Mouse (Mus musculus) limb, embryonic 15.5 days (tissue): ENCODE measurements around the gene Krt27. TPM values are rescaled to one million over a fixed set of nuclear protein-coding genes. Genes with fewer than 3 reads are reported as not detected.

Experiments
- ATAC-seq: fragments of 200-750 bp; cut with Nextera tagmentation; 2 replicates; pipeline ENCODE4 v1.8.0; 2017; ENCODE audit warnings: low read depth, moderate TSS enrichment; ENCODE audit not compliant: insufficient number of reproducible peaks, low FRiP score, low TSS enrichment
- H3K27ac ChIP-seq: fragments of 300-500 bp; sonication (generic); 2 replicates; pipeline ENCODE4 v1.5.1; 2015; ENCODE audit warnings: moderate library complexity, mild to moderate bottlenecking, inconsistent platforms
- H3K27me3 ChIP-seq: fragments of 300-500 bp; sonication (generic); 2 replicates; pipeline ENCODE4 v1.6.1; 2015; ENCODE audit warnings: inconsistent platforms
- H3K36me3 ChIP-seq: fragments of 300-500 bp; sonication (generic); 2 replicates; pipeline ENCODE4 v1.6.1; 2015; ENCODE audit warnings: inconsistent platforms
- H3K4me1 ChIP-seq: fragments of 300-500 bp; sonication (generic); 2 replicates; pipeline ENCODE4 v1.6.1; 2015; ENCODE audit warnings: inconsistent platforms
- H3K4me2 ChIP-seq: fragments of 300-500 bp; sonication (generic); 2 replicates; pipeline ENCODE4 v1.6.1; 2015; ENCODE audit warnings: mild to moderate bottlenecking, inconsistent platforms
- H3K4me3 ChIP-seq: fragments of 300-500 bp; sonication (generic); 2 replicates; pipeline ENCODE4 v1.5.1; 2015; ENCODE audit warnings: mild to moderate bottlenecking, inconsistent platforms
- H3K9ac ChIP-seq: fragments of 300-500 bp; sonication (generic); 2 replicates; pipeline ENCODE4 v1.6.1; 2015; ENCODE audit warnings: inconsistent platforms
- H3K9me3 ChIP-seq: fragments of 300-500 bp; sonication (generic); 2 replicates; pipeline ENCODE4 v1.6.1; 2016; ENCODE audit warnings: inconsistent platforms
- WGBS: fragments of 180-500 bp; shearing (Covaris S2); methylation state at CpG from one replicate; pipeline ENCODE4 v1.1.7; 2015; 5-methylcytosine and 5-hydroxymethylcytosine counted together
- polyA plus RNA-seq: library from polyadenylated mRNA; unstranded; fragments of >200 nt; fragmentation: Nextera tagmentation; extraction: Ambion mirVana; gene quantifications from 2 replicates; pipeline ENCODE4 v1.2.1, GENCODE M21; 2015

Gene Krt27
- polyA plus RNA-seq, 1 experiment from 2014 or later = not detected

DNA sequence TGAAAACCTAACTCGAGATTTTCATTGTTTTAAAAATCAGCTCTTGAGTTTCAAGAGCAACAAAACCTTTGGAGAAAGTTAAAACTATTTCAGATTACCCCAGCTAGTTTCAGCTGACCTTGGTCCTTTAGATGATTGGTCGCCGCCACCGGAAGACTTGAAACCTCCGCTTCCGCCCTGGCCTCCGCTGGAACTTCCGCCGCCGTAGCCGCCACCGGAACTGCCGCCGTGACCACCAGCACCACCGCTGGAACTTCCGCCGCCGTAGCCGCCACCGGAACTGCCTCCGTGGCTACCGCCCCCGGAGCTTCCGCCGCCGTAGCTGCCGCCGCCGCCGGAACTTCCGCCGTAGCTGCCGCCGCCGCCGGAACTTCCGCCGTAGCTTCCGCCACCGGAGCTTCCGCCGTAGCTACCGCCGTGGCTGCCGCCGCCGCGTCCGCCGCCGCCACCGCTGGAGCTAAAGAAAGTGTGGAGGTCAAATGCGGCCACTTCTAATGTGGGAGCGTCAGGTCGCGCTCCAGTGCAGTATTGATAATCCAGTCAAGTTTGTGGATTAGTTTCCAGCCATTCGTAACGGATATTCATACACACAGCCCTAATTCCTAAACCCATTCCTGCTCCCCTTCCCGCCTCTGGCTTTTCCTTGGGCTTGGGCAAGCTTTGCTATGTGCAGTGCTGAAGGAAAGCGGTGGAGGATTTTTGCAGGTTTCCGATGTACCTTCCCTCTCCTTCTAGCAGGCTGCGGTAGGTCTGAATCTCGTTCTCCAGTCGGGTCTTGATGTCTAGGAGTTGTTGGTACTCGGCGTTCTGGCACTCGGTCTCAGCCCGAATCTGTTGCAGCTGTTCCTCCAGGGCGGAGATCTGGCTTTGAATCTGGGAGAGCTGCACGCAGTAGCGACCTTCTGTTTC, 35.2 kb upstream of the Krt27 start:
- Histone ChIP-seq H3K4me1 (peaks cover 10% of the 10 kb centered on the region; the same call in 1 of the 2 replicates), H3K4me2 (peak overlapping the region; percentile 58), H3K9me3 (no peaks in the 10 kb centered on the region), H3K9ac (peak overlapping the region; percentile 52), H3K27ac (peak overlapping the region; percentile 98), H3K36me3 (no peaks in the 10 kb centered on the region), H3K27me3 (0 out of 2 replicates have a peak, but pooled peaks cover 7% of the 10 kb centered on the region), H3K4me3 (peak overlapping the region; percentile 58)
- 1% methylated on average over 71 of the region's 71 CpGs for WGBS
- ATAC-seq = peak; percentile 53; the same call in 1 of the 2 replicates

- no peak overlapping the region for H3K4me2 ChIP-seq
- no peak overlapping the region for H3K4me3 ChIP-seq
- H3K9me3 ChIP-seq = no peaks in the 10 kb centered on the region
- ATAC-seq = no peak
- H3K4me1 ChIP-seq = no peaks in the 10 kb centered on the region
- H3K27me3 ChIP-seq = 0 out of 2 replicates have a peak, but pooled peaks cover 7% of the 10 kb centered on the region
- H3K9ac ChIP-seq = no peak overlapping the region
- H3K36me3 ChIP-seq = no peaks in the 10 kb centered on the region
- no peak overlapping the region for H3K27ac ChIP-seq
- WGBS = 16% methylated on average over 5 of the region's 5 CpGs
Observed at GRCm38 (mm10) chr11:99379568-99379967, 28.7 kb upstream of the Krt27 start.

- Histone ChIP-seq H3K27ac (no peak within 1 kb of the TSS), H3K4me2 (no peak within 1 kb of the TSS), H3K4me3 (no peak within 1 kb of the TSS), H3K9ac (no peak within 1 kb of the TSS), H3K27me3 (no peaks in the 10 kb centered on the region), H3K36me3 (no peaks in the 10 kb centered on the region), H3K4me1 (no peaks in the 10 kb centered on the region), H3K9me3 (no peaks in the 10 kb centered on the region)
- WGBS = 80% methylated on average over 13 of the region's 13 CpGs
- ATAC-seq = no peak
Observed at GRCm38 (mm10) chr11:99374803-99375202, 23.9 kb upstream of the Krt27 start, which contains the start of gene Krt28. Gene Krt28, minus strand, starts transcription at chr11:99374903.

- no peaks in the 10 kb centered on the region for H3K36me3 ChIP-seq
- no peak for ATAC-seq
- WGBS = 86% methylated on average over 8 of the region's 8 CpGs
Observed at GRCm38 (mm10) chr11:99369853-99370451, 19.0 kb upstream of the Krt27 start.

GRCm38 (mm10) chr11:99369229-99369628, 18.3 kb upstream of the Krt27 start:
- no peak for ATAC-seq
- 8% methylated on average over 3 of the region's 3 CpGs for WGBS

More at GRCm38 (mm10) chr11:99369853-99370451, 19.0 kb upstream of the Krt27 start:
- no peak overlapping the region for H3K9ac ChIP-seq
- H3K4me2 ChIP-seq = no peak overlapping the region
- no peaks in the 10 kb centered on the region for H3K9me3 ChIP-seq
- no peak overlapping the region for H3K27ac ChIP-seq
- H3K27me3 ChIP-seq = no peaks in the 10 kb centered on the region
- no peaks in the 10 kb centered on the region for H3K4me1 ChIP-seq
- H3K4me3 ChIP-seq = no peak overlapping the region

DNA sequence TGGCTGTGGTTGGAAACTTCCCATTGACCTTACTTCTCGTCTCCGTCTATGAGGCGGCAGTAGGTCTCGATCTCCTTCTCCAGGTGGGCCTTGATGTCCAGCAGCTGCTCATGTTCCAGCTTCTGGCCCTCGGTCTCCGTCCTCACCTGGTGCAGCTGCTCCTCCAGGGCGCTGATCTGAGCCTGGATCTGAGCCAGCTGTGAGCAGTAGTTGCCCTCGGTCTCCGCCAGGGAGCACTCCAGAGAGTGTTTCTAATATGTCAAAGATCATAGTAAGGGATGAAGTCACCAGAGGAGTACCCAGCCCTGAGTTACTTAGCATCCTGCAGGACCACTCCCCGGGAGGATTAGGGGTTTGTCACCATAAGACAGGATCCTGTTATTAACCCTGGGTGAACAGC, 15.9 kb upstream of the Krt27 start:
- Histone ChIP-seq H3K4me1 (no peaks in the 10 kb centered on the region), H3K36me3 (no peaks in the 10 kb centered on the region), H3K9ac (no peak overlapping the region), H3K4me3 (no peak overlapping the region), H3K27ac (no peak overlapping the region), H3K27me3 (no peaks in the 10 kb centered on the region), H3K9me3 (no peaks in the 10 kb centered on the region), H3K4me2 (no peak overlapping the region)
- ATAC-seq = no peak
- 38% methylated on average over 10 of the region's 10 CpGs for WGBS

More at GRCm38 (mm10) chr11:99369229-99369628, 18.3 kb upstream of the Krt27 start:
- Histone ChIP-seq H3K4me2 (no peak overlapping the region), H3K4me3 (no peak overlapping the region), H3K36me3 (no peaks in the 10 kb centered on the region), H3K4me1 (no peaks in the 10 kb centered on the region), H3K27ac (no peak overlapping the region), H3K9ac (no peak overlapping the region), H3K27me3 (no peaks in the 10 kb centered on the region), H3K9me3 (no peaks in the 10 kb centered on the region)

DNA sequence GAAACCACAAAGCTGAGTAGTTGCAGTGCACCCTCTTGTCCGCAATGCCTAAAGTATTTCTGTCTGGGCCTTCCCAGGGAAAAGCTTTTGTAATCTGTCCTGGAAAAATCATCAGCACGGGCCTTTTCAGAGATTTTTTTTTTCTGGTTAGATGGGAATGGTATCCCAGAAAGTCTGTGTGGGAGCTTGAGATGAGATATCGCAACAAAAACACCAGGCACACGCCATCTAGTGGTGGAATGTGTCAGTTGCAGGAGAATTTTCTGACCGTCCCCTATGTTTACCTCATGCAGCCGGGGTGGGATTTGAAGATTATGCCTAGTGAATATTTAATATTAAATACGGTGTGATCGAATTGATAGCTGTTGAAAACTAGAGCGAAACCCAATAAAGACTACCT, 13.5 kb upstream of the Krt27 start:
- Histone ChIP-seq H3K4me3 (no peak overlapping the region), H3K9ac (no peak overlapping the region), H3K27ac (no peak overlapping the region), H3K4me2 (no peak overlapping the region), H3K4me1 (no peaks in the 10 kb centered on the region), H3K9me3 (no peaks in the 10 kb centered on the region), H3K27me3 (no peaks in the 10 kb centered on the region), H3K36me3 (no peaks in the 10 kb centered on the region)
- no peak for ATAC-seq
- 24% methylated on average over 9 of the region's 9 CpGs for WGBS

- 74% methylated on average over 8 of the region's 8 CpGs for WGBS
- Histone ChIP-seq H3K4me1 (no peaks in the 10 kb centered on the region), H3K9me3 (no peaks in the 10 kb centered on the region), H3K9ac (no peak overlapping the region), H3K27ac (no peak overlapping the region), H3K4me2 (no peak overlapping the region), H3K4me3 (no peak overlapping the region), H3K36me3 (no peaks in the 10 kb centered on the region), H3K27me3 (no peaks in the 10 kb centered on the region)
- no peak for ATAC-seq
Observed at GRCm38 (mm10) chr11:99361423-99361822, 10.5 kb upstream of the Krt27 start.

GRCm38 (mm10) chr11:99339299-99339847, 11.5 kb downstream of the Krt27 start:
- no peak for ATAC-seq
- H3K4me2 ChIP-seq = no peak overlapping the region
- no peak overlapping the region for H3K4me3 ChIP-seq
- no peak overlapping the region for H3K9ac ChIP-seq
- H3K36me3 ChIP-seq = no peaks in the 10 kb centered on the region
- H3K27me3 ChIP-seq = no peaks in the 10 kb centered on the region
- H3K27ac ChIP-seq = no peak overlapping the region
- H3K9me3 ChIP-seq = no peaks in the 10 kb centered on the region
- no peaks in the 10 kb centered on the region for H3K4me1 ChIP-seq
- 85% methylated on average over 11 of the region's 11 CpGs for WGBS

GRCm38 (mm10) chr11:99337866-99338265, 13.0 kb downstream of the Krt27 start, which contains the start of gene Krt26:
Gene Krt26, minus strand, starts transcription at chr11:99337966.
- H3K9ac ChIP-seq = no peak within 1 kb of the TSS
- no peaks in the 10 kb centered on the region for H3K4me1 ChIP-seq
- H3K4me3 ChIP-seq = no peak within 1 kb of the TSS
- H3K4me2 ChIP-seq = no peak within 1 kb of the TSS
- no peaks in the 10 kb centered on the region for H3K27me3 ChIP-seq
- ATAC-seq = no peak
- H3K9me3 ChIP-seq = no peaks in the 10 kb centered on the region
- no peaks in the 10 kb centered on the region for H3K36me3 ChIP-seq
- no peak within 1 kb of the TSS for H3K27ac ChIP-seq
- 79% methylated on average over 11 of the region's 11 CpGs for WGBS

GRCm38 (mm10) chr11:99333426-99333825, 17.5 kb downstream of the Krt27 start:
- Histone ChIP-seq H3K27ac (no peak overlapping the region), H3K4me2 (no peak overlapping the region), H3K4me1 (no peaks in the 10 kb centered on the region), H3K36me3 (no peaks in the 10 kb centered on the region), H3K9ac (no peak overlapping the region), H3K4me3 (no peak overlapping the region), H3K27me3 (no peaks in the 10 kb centered on the region), H3K9me3 (no peaks in the 10 kb centered on the region)
- no peak for ATAC-seq
- WGBS = 71% methylated on average over 13 of the region's 13 CpGs

GRCm38 (mm10) chr11:99329655-99330054, 21.2 kb downstream of the Krt27 start:
- Histone ChIP-seq H3K4me1 (no peaks in the 10 kb centered on the region), H3K4me3 (no peak overlapping the region), H3K36me3 (no peaks in the 10 kb centered on the region), H3K27me3 (no peaks in the 10 kb centered on the region), H3K9me3 (no peaks in the 10 kb centered on the region), H3K9ac (no peak overlapping the region), H3K4me2 (no peak overlapping the region), H3K27ac (no peak overlapping the region)
- WGBS = 69% methylated on average over 2 of the region's 2 CpGs
- no peak for ATAC-seq
